Mouse (Mus musculus) G1E (cell line): ENCODE results near the gene Fam124a.

ENCODE experiments used
- CTCF ChIP-seq: IDR thresholded peaks from 2 replicates; pipeline ENCODE4 v1.5.1; 2012; ENCODE audit warnings: low read depth, low read length, inconsistent platforms, mixed read lengths
- GATA1 ChIP-seq: IDR thresholded peaks from 2 replicates; pipeline ENCODE4 v1.6.1; 2012; ENCODE audit warnings: borderline replicate concordance, low read length, inconsistent platforms, mixed read lengths
- GATA2 ChIP-seq: IDR thresholded peaks from 2 replicates; pipeline ENCODE4 v1.6.1; 2012; ENCODE audit warnings: low read depth, low read length, inconsistent platforms, borderline replicate concordance
- POLR2AphosphoS5 ChIP-seq: IDR thresholded peaks from 2 replicates; pipeline ENCODE4 v1.6.1; 2012; ENCODE audit warnings: low read depth, low read length, inconsistent platforms; ENCODE audit not compliant: insufficient replicate concordance
- TAL1 ChIP-seq: conservative IDR thresholded peaks from 2 replicates; pipeline ENCODE4 v1.6.1; 2012; ENCODE audit warnings: low read depth, low read length, inconsistent platforms, mixed read lengths

- TF ChIP-seq CTCF: no peak
- no peak for TF ChIP-seq TAL1
- TF ChIP-seq GATA2: no peak
- no peak for TF ChIP-seq GATA1
- no peak for TF ChIP-seq POLR2AphosphoS5
Observed at GRCm38 (mm10) chr14:62563679-62564078, 8.1 kb downstream of the Fam124a start.
